Mouse (Mus musculus): ENCODE measurements around the gene Vmn2r86. TPM values are rescaled to one million over a fixed set of nuclear protein-coding genes. Genes with fewer than 3 reads are reported as not detected.
"Not testable (repeated sequence)": the region's sequence is repeated elsewhere in the genome, so short reads cannot be mapped to it uniquely, and the experiment has no call there.

Vmn2r86 gene
- not detected in 2 replicates for polyA plus RNA-seq (2015; fragmentation: Nextera tagmentation; extraction: Ambion mirVana)

GRCm38 (mm10) chr10:130455950-130456349, at the start of gene Vmn2r86:
Gene Vmn2r86, minus strand, starts transcription at chr10:130456050.
- H3K4me3 ChIP-seq; H3K36me3 ChIP-seq; H3K9ac ChIP-seq; H3K27me3 ChIP-seq (replicated peaks); H3K9me3 ChIP-seq; ATAC-seq (ENCODE audit: extremely low read depth, insufficient number of reproducible peaks, low FRiP score, low TSS enrichment); H3K4me2 ChIP-seq; H3K4me1 ChIP-seq; H3K27ac ChIP-seq (replicated peaks): not testable (repeated sequence)
- 60% methylated on average over 1 of the region's 1 CpGs for WGBS

GRCm38 (mm10) chr10:130497296-130497695, 41.4 kb upstream of the Vmn2r86 start, which contains the start of gene Vmn2r87:
Gene Vmn2r87, minus strand, starts transcription at chr10:130497396.
- Histone ChIP-seq H3K36me3 (no peaks in the 10 kb centered on the region), H3K27ac (replicated peaks) (no peak within 1 kb of the TSS), H3K4me3 (no peak within 1 kb of the TSS), H3K9me3 (no peaks in the 10 kb centered on the region), H3K9ac (no peak within 1 kb of the TSS), H3K4me2 (no peak within 1 kb of the TSS), H3K27me3 (replicated peaks) (no peaks in the 10 kb centered on the region), H3K4me1 (no peaks in the 10 kb centered on the region)
- ATAC-seq (ENCODE audit: extremely low read depth, insufficient number of reproducible peaks, low FRiP score, low TSS enrichment) = no peak

GRCm38 (mm10) chr10:130470311-130470760, 14.5 kb upstream of the Vmn2r86 start:
- Histone ChIP-seq H3K27me3 (replicated peaks) (0 out of 2 replicates have a peak, but pooled peaks cover 3% of the 10 kb centered on the region), H3K4me1 (no peaks in the 10 kb centered on the region), H3K27ac (replicated peaks) (no peak overlapping the region), H3K9me3 (no peaks in the 10 kb centered on the region), H3K9ac (peak overlapping the region; percentile 80), H3K36me3 (no peaks in the 10 kb centered on the region), H3K4me2 (peak overlapping the region; percentile 87), H3K4me3 (peak overlapping the region; percentile 61)
- ATAC-seq (ENCODE audit: extremely low read depth, insufficient number of reproducible peaks, low FRiP score, low TSS enrichment) = peak; percentile 51; the same call in 1 of the 2 replicates
- 3% methylated on average over 35 of the region's 36 CpGs for WGBS

GRCm38 (mm10) chr10:130444776-130445175, 11.1 kb downstream of the Vmn2r86 start:
- H3K27me3 ChIP-seq (replicated peaks) = no peaks in the 10 kb centered on the region
- H3K4me3 ChIP-seq = no peak overlapping the region
- no peaks in the 10 kb centered on the region for H3K9me3 ChIP-seq
- H3K36me3 ChIP-seq = no peaks in the 10 kb centered on the region
- WGBS = 77% methylated on average over 21 of the region's 21 CpGs
- H3K4me2 ChIP-seq = no peak overlapping the region
- no peaks in the 10 kb centered on the region for H3K4me1 ChIP-seq
- H3K27ac ChIP-seq (replicated peaks) = no peak overlapping the region
- no peak for ATAC-seq (ENCODE audit: extremely low read depth, insufficient number of reproducible peaks, low FRiP score, low TSS enrichment)
- H3K9ac ChIP-seq = no peak overlapping the region

- not testable (repeated sequence) for H3K27me3 ChIP-seq (replicated peaks); H3K27ac ChIP-seq (replicated peaks); H3K9me3 ChIP-seq; H3K4me2 ChIP-seq; ATAC-seq (ENCODE audit: extremely low read depth, insufficient number of reproducible peaks, low FRiP score, low TSS enrichment); H3K9ac ChIP-seq; H3K4me1 ChIP-seq; H3K36me3 ChIP-seq; H3K4me3 ChIP-seq
- WGBS = 75% methylated on average over 11 of the region's 11 CpGs
Observed at GRCm38 (mm10) chr10:130434185-130434898, 21.5 kb downstream of the Vmn2r86 start.

GRCm38 (mm10) chr10:130429603-130430002, 26.2 kb downstream of the Vmn2r86 start, which contains the start of gene Vmn2r85:
Gene Vmn2r85, minus strand, starts transcription at chr10:130429703.
- not testable (repeated sequence) for H3K4me1 ChIP-seq; ATAC-seq (ENCODE audit: extremely low read depth, insufficient number of reproducible peaks, low FRiP score, low TSS enrichment); H3K36me3 ChIP-seq; H3K9me3 ChIP-seq; H3K27me3 ChIP-seq (replicated peaks); H3K9ac ChIP-seq; H3K4me3 ChIP-seq; H3K27ac ChIP-seq (replicated peaks); H3K4me2 ChIP-seq

GRCm38 (mm10) chr10:130422368-130422767, 33.5 kb downstream of the Vmn2r86 start:
- H3K27ac ChIP-seq (replicated peaks); H3K9me3 ChIP-seq; H3K4me3 ChIP-seq; H3K36me3 ChIP-seq; H3K9ac ChIP-seq; H3K4me2 ChIP-seq; H3K27me3 ChIP-seq (replicated peaks); H3K4me1 ChIP-seq; ATAC-seq (ENCODE audit: extremely low read depth, insufficient number of reproducible peaks, low FRiP score, low TSS enrichment): not testable (repeated sequence)
- WGBS = 60% methylated on average over 2 of the region's 2 CpGs

GRCm38 (mm10) chr10:130420401-130420800, 35.4 kb downstream of the Vmn2r86 start:
- H3K4me2 ChIP-seq = no peak overlapping the region
- WGBS = 67% methylated on average over 3 of the region's 3 CpGs
- no peak overlapping the region for H3K4me3 ChIP-seq
- H3K36me3 ChIP-seq = no peaks in the 10 kb centered on the region
- H3K27me3 ChIP-seq (replicated peaks) = no peaks in the 10 kb centered on the region
- H3K9me3 ChIP-seq = no peaks in the 10 kb centered on the region
- H3K27ac ChIP-seq (replicated peaks) = no peak overlapping the region
- no peaks in the 10 kb centered on the region for H3K4me1 ChIP-seq
- no peak for ATAC-seq (ENCODE audit: extremely low read depth, insufficient number of reproducible peaks, low FRiP score, low TSS enrichment)
- no peak overlapping the region for H3K9ac ChIP-seq

GRCm38 (mm10) chr10:130419954-130420353, 35.9 kb downstream of the Vmn2r86 start:
- ATAC-seq (ENCODE audit: extremely low read depth, insufficient number of reproducible peaks, low FRiP score, low TSS enrichment) = not testable (repeated sequence)

GRCm38 (mm10) chr10:130416352-130416751, 39.5 kb downstream of the Vmn2r86 start:
- H3K4me1 ChIP-seq; H3K4me2 ChIP-seq; H3K27me3 ChIP-seq (replicated peaks); H3K27ac ChIP-seq (replicated peaks); ATAC-seq (ENCODE audit: extremely low read depth, insufficient number of reproducible peaks, low FRiP score, low TSS enrichment); H3K9ac ChIP-seq; H3K4me3 ChIP-seq; H3K36me3 ChIP-seq; H3K9me3 ChIP-seq: not testable (repeated sequence)

More at GRCm38 (mm10) chr10:130419954-130420353, 35.9 kb downstream of the Vmn2r86 start:
- not testable (repeated sequence) for H3K9me3 ChIP-seq; H3K9ac ChIP-seq; H3K27ac ChIP-seq (replicated peaks); H3K4me1 ChIP-seq; H3K4me3 ChIP-seq; H3K36me3 ChIP-seq; H3K27me3 ChIP-seq (replicated peaks); H3K4me2 ChIP-seq
- WGBS = 58% methylated on average over 2 of the region's 2 CpGs

GRCm38 (mm10) chr10:130412167-130412698, 43.6 kb downstream of the Vmn2r86 start:
- H3K4me3 ChIP-seq; H3K4me2 ChIP-seq; H3K4me1 ChIP-seq; H3K9ac ChIP-seq; H3K9me3 ChIP-seq; H3K27me3 ChIP-seq (replicated peaks); H3K36me3 ChIP-seq; ATAC-seq (ENCODE audit: extremely low read depth, insufficient number of reproducible peaks, low FRiP score, low TSS enrichment); H3K27ac ChIP-seq (replicated peaks): not testable (repeated sequence)
- WGBS = 51% methylated on average over 17 of the region's 35 CpGs

- Histone ChIP-seq H3K9ac (no peak within 1 kb of the TSS), H3K4me2 (no peak within 1 kb of the TSS), H3K4me3 (no peak within 1 kb of the TSS), H3K4me1 (no peaks in the 10 kb centered on the region), H3K9me3 (no peaks in the 10 kb centered on the region; the same call in 1 of the 2 replicates), H3K27ac (replicated peaks) (no peak within 1 kb of the TSS), H3K27me3 (replicated peaks) (no peaks in the 10 kb centered on the region), H3K36me3 (no peaks in the 10 kb centered on the region)
- no peak for ATAC-seq (ENCODE audit: extremely low read depth, insufficient number of reproducible peaks, low FRiP score, low TSS enrichment)
Observed at GRCm38 (mm10) chr10:130394232-130394631, 61.6 kb downstream of the Vmn2r86 start, which contains the start of gene Vmn2r84. Gene Vmn2r84, minus strand, starts transcription at chr10:130394332.

Measured in heart, embryonic 13.5 days (tissue).